Mouse (Mus musculus): ENCODE data around the gene Ap1g1.
"Not testable (repeated sequence)": the region's sequence is repeated elsewhere in the genome, so short reads cannot be mapped to it uniquely, and the experiment has no call there.

Ap1g1 gene

GRCm38 (mm10) chr8:109778280-109778977 lies at the start of gene Ap1g1:
Ap1g1 (plus strand) TSS chr8:109778554.
- peak; percentile 99 for DNase-seq (ENCODE audit: low spot score)

DNA sequence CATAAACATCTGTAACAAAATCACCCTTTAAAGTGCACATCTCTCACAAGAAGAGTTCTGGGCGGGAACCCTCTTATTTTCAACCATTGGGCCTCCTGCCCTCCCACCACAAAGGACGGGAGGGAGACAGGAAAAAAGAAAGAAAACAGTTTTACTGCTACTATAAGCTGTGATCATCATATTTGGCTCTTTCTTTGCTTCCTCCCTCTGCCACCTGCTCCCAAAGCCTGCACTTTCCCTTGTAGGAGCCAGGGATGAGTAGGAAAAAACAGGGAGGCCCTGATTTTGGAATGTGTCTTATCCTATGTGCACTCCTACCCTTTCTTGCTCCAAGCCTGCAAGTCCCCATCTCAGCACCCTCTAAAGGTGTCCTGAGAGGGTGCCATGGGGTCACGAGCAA lies 47.3 kb upstream of the Ap1g1 start:
- DNase-seq (ENCODE audit: low spot score): no peak

DNA sequence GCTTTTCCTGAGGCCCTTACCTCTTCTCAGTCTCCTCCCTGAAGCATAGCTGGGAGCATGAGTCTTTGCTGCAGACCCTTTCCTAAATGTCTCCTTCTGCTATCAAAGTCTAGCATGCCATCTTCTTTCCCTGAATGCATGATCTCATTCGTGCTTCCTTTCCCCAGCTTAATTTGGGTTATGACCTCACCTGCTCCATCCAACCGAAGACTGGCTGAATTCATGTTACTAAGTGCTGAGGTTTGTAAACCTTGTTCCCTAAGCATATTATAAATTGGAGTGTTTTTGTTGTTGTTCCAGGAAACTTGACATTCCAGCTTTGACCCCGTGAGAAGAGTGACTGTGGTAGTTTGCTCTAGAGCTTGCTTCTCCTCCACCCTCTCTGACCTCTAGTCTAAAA lies 44.3 kb upstream of the Ap1g1 start:
- DNase-seq (ENCODE audit: low spot score): no peak

- peak; percentile 12 for DNase-seq (ENCODE audit: low spot score)
These were observed 41.5 kb upstream of the Ap1g1 start for GRCm38 (mm10) chr8:109736819-109737218.

GRCm38 (mm10) chr8:109737237-109738048 lies 40.9 kb upstream of the Ap1g1 start, which contains the start of gene Atxn1l:
Atxn1l (minus strand) TSS chr8:109737739.
- peak; percentile 94 for DNase-seq (ENCODE audit: low spot score)

DNA sequence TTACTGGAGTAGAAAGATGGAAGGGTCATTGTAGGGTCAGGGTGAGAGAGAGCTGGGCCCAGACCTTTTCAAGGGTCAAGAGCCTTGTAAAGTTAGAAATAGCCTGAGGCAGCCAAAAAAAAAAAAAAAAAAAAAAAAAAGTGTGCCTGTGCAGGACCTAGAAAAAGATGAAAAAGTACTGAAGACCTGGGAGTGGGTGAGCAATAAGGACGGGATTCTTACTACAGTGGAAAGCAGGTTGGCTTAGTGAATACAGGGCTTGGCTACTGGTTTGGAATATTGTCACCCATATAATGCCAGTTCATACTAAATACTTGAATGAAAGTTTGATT lies 40.3 kb upstream of the Ap1g1 start:
- DNase-seq (ENCODE audit: low spot score): no peak

GRCm38 (mm10) chr8:109747468-109748199 lies 30.7 kb upstream of the Ap1g1 start:
- DNase-seq (ENCODE audit: low spot score): no peak

- no peak for DNase-seq (ENCODE audit: low spot score)
These were observed 28.1 kb upstream of the Ap1g1 start for GRCm38 (mm10) chr8:109750274-109750673.

- DNase-seq (ENCODE audit: low spot score): no peak
These were observed 27.7 kb upstream of the Ap1g1 start for GRCm38 (mm10) chr8:109750699-109751098.

DNA sequence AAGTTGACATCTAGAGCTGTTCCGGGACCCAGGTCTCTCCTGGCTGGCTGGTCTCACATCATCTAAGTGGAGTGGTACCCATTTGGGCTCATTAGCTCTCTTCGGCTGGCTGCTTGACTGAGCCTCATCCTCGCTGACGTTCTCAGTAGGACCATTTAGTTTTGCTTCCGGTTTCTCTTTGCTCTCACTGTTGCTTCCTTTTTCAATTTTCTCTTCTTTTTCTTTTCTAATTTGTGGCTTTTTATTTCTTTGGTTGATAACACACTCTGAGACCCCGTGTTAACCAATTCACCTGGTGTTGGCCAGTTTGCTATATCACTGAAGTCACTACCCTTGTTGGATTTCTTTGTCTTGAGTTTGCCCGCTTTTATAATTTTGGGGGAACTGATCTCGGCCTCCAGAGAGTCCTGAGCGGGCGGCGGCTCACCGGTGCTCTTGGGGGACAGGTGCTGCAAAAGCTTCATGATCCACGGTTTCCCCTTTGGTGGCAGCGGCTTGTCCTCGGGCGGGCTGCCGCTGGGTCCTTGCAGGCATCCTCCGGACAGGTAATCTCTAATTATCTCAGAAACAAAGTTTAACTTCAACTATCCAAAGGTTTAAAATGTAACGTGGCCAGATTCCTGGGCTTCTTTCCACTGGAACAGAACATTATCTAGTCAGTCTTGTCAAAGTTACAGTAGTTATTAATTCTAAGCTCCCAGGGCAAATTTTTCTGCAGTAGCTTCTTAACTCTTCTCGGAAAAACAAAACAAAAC lies 26.4 kb upstream of the Ap1g1 start:
- no peak for DNase-seq (ENCODE audit: low spot score)

- DNase-seq (ENCODE audit: low spot score): no peak
These were observed 23.7 kb upstream of the Ap1g1 start for GRCm38 (mm10) chr8:109754696-109755095.

GRCm38 (mm10) chr8:109755554-109755953 lies 22.8 kb upstream of the Ap1g1 start:
- not testable (repeated sequence) for DNase-seq (ENCODE audit: low spot score)

DNA sequence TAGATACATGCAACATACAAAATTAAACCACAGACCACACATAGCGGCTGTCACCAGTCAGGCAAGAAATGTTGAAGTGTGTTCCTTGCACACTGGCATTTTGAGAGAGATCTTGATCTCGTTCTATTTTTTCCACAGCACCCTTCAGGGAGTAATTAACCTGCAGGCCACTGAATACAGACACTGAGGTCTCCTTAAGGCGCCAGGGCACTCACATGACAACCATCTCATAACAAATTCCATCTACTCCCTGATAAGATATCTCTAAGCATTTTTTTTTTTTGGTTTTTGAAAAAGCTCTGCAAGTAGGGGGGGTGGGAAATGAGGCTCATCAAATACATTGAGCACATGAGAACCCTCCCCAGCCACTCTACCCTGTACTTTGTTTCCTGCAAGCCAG lies 21.5 kb upstream of the Ap1g1 start:
- no peak for DNase-seq (ENCODE audit: low spot score)

DNA sequence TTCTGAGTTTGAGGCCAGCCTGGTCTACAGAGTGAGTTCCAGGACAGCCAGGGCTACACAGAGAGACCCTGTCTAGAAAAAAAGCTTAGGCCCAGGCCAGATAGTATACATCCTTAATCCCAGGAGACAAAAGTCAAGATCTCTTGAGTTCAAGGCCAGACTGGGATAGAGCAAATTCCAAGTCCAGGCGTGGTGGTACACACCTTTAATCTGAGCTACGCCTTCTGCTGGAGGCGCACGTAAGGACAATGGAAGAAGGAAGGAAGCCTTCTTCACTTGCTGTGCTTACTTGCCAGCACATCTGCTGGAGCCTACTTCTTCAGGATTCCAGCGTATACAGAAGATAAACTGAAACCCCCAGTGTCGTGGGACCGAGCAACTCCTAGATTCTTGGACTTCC lies 18.9 kb upstream of the Ap1g1 start:
- no peak for DNase-seq (ENCODE audit: low spot score)

DNA sequence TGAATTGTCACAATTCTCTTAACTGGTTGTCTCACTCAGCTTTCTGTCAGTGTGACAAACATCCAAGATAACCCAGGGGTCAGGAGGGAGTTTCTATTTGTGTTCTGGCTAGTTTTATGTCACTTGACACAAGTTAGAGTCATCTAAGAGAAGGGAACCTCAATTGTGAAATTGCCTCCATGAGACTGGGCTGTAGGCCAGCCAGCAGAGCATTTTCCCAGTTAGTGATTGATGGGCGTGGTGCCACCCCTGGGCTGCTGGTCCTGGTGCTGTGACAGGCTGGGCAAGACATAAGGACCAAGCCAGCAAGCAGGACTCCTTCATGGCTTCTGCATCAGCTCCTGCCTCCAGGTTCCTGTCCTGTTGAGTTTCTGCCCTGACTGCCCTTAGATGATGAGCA lies 18.1 kb upstream of the Ap1g1 start:
- no peak for DNase-seq (ENCODE audit: low spot score)

- DNase-seq (ENCODE audit: low spot score): no peak
These were observed 14.3 kb upstream of the Ap1g1 start for GRCm38 (mm10) chr8:109764031-109764430.

GRCm38 (mm10) chr8:109766081-109766480 lies 12.3 kb upstream of the Ap1g1 start:
- DNase-seq (ENCODE audit: low spot score): no peak

- no peak for DNase-seq (ENCODE audit: low spot score)
These were observed 5.2 kb upstream of the Ap1g1 start for GRCm38 (mm10) chr8:109773154-109773553.

GRCm38 (mm10) chr8:109777851-109778250 lies 503 bp upstream of the Ap1g1 start:
- DNase-seq (ENCODE audit: low spot score): peak; percentile 10

- DNase-seq (ENCODE audit: low spot score): no peak
These were observed 653 bp downstream of the Ap1g1 start for GRCm38 (mm10) chr8:109778993-109779421.

DNA sequence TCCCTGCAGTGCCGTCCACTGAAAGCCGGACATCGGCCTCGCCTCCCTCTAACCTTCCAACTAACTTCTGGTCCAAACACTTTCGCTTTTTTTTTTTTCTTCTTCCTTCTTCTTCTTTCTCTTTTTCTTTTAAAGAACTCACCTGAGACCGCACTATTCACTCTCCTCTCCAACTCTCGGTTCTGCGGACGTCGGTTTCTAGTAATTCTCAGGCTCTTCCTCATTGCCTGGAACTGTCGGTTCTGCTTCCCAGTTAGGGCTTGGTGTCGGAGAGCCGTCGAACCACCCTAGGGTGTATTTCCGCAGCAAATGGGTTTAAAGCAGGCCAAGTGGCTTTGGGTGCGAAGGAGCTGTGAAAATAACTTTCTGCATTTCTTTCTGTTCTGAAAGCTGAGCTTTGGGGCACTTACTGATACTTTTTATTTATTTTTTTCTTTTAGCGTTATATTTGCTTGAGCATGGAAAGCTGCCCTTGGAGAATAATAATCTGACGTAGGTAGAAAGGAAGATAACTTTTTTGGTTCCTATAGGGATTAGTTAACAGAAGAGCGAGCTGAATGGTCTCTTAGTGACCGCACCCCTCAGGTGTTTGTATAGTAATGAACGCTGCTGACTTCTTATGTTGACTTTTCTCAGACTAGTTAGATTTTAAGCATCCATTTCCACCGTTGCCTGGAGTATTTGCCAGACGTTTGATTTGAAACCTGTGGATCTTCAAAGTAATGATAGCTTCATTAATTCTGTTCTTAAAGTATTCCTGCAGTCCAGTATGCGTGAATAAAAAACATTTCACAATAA lies 1.3 kb downstream of the Ap1g1 start:
- no peak for DNase-seq (ENCODE audit: low spot score)
